Mouse (Mus musculus) cerebellum, adult 2 months (tissue): ENCODE results near the gene Gm5861. TPM values are rescaled to one million over a fixed set of nuclear protein-coding genes. Genes with fewer than 3 reads are reported as not detected.
A peak's percentile ranks its signal among the peaks of the same experiment; 100 is the strongest.
"Not testable (repeated sequence)": the region's sequence is repeated elsewhere in the genome, so short reads cannot be mapped to it uniquely, and the experiment has no call there.

Experiments
- DNase-seq, 2 experiments: peaks; one replicate each; pipeline ENCODE4 v3.0.0; 2021
- H3K27ac ChIP-seq: fragments of 200-500 bp; 2 replicates; pipeline ENCODE4 v1.5.1; 2012; ENCODE audit warnings: low read length, control low read depth, inconsistent platforms; ENCODE audit not compliant: insufficient read depth
- H3K27me3 ChIP-seq: fragments of 200-500 bp; 2 replicates; pipeline ENCODE4 v1.6.1; 2012; ENCODE audit warnings: inconsistent platforms, mild to moderate bottlenecking, low read length, moderate library complexity; ENCODE audit not compliant: control insufficient read depth, insufficient read depth
- H3K4me1 ChIP-seq: fragments of 200-500 bp; 2 replicates; pipeline ENCODE4 v1.6.1; 2011; ENCODE audit warnings: low read length; ENCODE audit not compliant: control insufficient read depth, insufficient read depth
- H3K4me3 ChIP-seq: fragments of 200-500 bp; replicated peaks from 2 replicates; pipeline ENCODE3; 2011; ENCODE audit warnings: mild to moderate bottlenecking, low read depth, low read length, control low read depth; ENCODE audit not compliant: insufficient read depth
- WGBS: fragments of 180-500 bp; shearing (Covaris S2); methylation state at CpG from one replicate; pipeline ENCODE4 v1.1.7; 2018; 5-methylcytosine and 5-hydroxymethylcytosine counted together
- polyA plus RNA-seq: library from polyadenylated mRNA; depleted of rRNA; stranded (reverse); fragments of >200 nt; gene quantifications from 2 replicates; pipeline ENCODE4 v1.2.3, GENCODE M21; 2012; rRNA removed

Gm5861 gene
- polyA plus RNA-seq = not detected in 2 replicates

GRCm38 (mm10) chr5:11182772-11183171, at the start of gene Gm5861:
TSS of gene Gm5861 (plus strand) at chr5:11183072.
- not testable (repeated sequence) for DNase-seq, H3K27ac ChIP-seq, H3K4me3 ChIP-seq, H3K27me3 ChIP-seq, H3K4me1 ChIP-seq
- WGBS = 33% methylated on average over 3 of the region's 3 CpGs

DNA sequence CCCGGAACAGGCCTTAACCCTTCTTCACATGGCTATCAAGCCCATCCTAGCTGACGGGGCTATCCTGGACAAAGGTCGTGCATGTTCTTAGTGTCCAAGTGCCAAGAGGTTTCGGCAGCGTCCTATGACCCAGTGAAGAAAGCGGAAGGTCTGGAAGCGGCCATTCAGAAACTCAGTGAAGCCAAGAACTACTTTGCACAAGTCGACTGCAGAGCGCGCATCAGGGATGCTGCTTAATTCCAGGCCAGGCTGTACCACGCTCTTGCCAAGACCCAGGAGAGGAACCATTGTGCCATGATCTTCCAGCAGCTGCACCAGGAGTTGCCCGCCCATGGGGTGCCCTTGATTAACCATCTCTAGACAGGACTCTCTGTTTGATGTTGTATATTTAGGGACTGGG, 44.8 kb upstream of the Gm5861 start:
- H3K4me3 ChIP-seq, H3K27me3 ChIP-seq, H3K27ac ChIP-seq, H3K4me1 ChIP-seq: not testable (repeated sequence)
- WGBS = 80% methylated on average over 12 of the region's 12 CpGs
- peak; percentile 0 to 5 for DNase-seq

Other genes starting within 250 kb of the Gm5861 start
- gene Gm8871, start 235.3 kb upstream of the Gm5861 start, polyA plus RNA-seq = not detected in 2 replicates
- not detected in 2 replicates for gene Gm8857, start 235.3 kb upstream of the Gm5861 start, polyA plus RNA-seq
- not detected in 2 replicates for gene Gm8879, start 55.4 kb upstream of the Gm5861 start, polyA plus RNA-seq
- not detected in 2 replicates for gene Gm8890, start 73.0 kb downstream of the Gm5861 start, polyA plus RNA-seq
- not detected in 2 replicates for gene Speer1, start 158.4 kb downstream of the Gm5861 start, polyA plus RNA-seq
- gene Gm8897, start 233.3 kb downstream of the Gm5861 start, polyA plus RNA-seq = not detected in 2 replicates